Mouse (Mus musculus): ENCODE data around the gene Tdrkh. TPM values are rescaled to one million over a fixed set of nuclear protein-coding genes. Genes with fewer than 3 reads are reported as not detected.

Tdrkh gene
- 43.8 and 48.1 TPM in 2 replicates for polyA plus RNA-seq (2014; fragmentation: Nextera tagmentation; extraction: Ambion mirVana)

- H3K36me3 ChIP-seq (ENCODE audit: control insufficient read depth, insufficient read depth, low read length): no peaks in the 10 kb centered on the region
- WGBS: 8% methylated on average over 52 of the region's 52 CpGs
- DNase-seq (ENCODE audit: low spot score): peak; percentile 96
- H3K9ac ChIP-seq (ENCODE audit: low read length): peak within 1 kb of the TSS; percentile 54
- H3K4me3 ChIP-seq (ENCODE audit: low read depth, low read length): peak within 1 kb of the TSS; percentile 52
- peak within 1 kb of the TSS; percentile 85 for H3K4me2 ChIP-seq (ENCODE audit: low read depth)
- H3K9me3 ChIP-seq (ENCODE audit: control insufficient read depth, low read length): no peaks in the 10 kb centered on the region
- peak; percentile 99 for ATAC-seq (ENCODE audit: insufficient read depth, low FRiP score, low TSS enrichment)
- H3K27ac ChIP-seq (ENCODE audit: low read depth, low read length): peak within 1 kb of the TSS; percentile 34; the same call in 1 of the 2 replicates
- H3K27me3 ChIP-seq (ENCODE audit: control insufficient read depth, insufficient read depth, low read length): no peaks in the 10 kb centered on the region
- H3K4me1 ChIP-seq (ENCODE audit: control insufficient read depth, insufficient read depth, low read length): peaks cover 7% of the 10 kb centered on the region; the same call in 1 of the 2 replicates
Measured at GRCm38 (mm10) chr3:94413031-94413679, at the start of gene Tdrkh. TSS of gene Tdrkh (plus strand) at chr3:94413273.

- Histone ChIP-seq H3K27ac (ENCODE audit: low read depth, low read length) (no peak overlapping the region), H3K4me3 (ENCODE audit: low read depth, low read length) (peak overlapping the region; percentile 52), H3K36me3 (ENCODE audit: control insufficient read depth, insufficient read depth, low read length) (no peaks in the 10 kb centered on the region), H3K4me2 (ENCODE audit: low read depth) (peak overlapping the region; percentile 83), H3K4me1 (ENCODE audit: control insufficient read depth, insufficient read depth, low read length) (peaks cover 3% of the 10 kb centered on the region; the same call in 1 of the 2 replicates), H3K9ac (ENCODE audit: low read length) (peak overlapping the region; percentile 82), H3K27me3 (ENCODE audit: control insufficient read depth, insufficient read depth, low read length) (peaks cover 17% of the 10 kb centered on the region), H3K9me3 (ENCODE audit: control insufficient read depth, low read length) (no peaks in the 10 kb centered on the region)
- peak; percentile 76 for ATAC-seq (ENCODE audit: insufficient read depth, low FRiP score, low TSS enrichment)
- WGBS: 4% methylated on average over 97 of the region's 97 CpGs
- DNase-seq (ENCODE audit: low spot score): peak; percentile 74
Measured at GRCm38 (mm10) chr3:94363291-94364153, 49.6 kb upstream of the Tdrkh start.

GRCm38 (mm10) chr3:94364154-94364526, 48.9 kb upstream of the Tdrkh start:
- H3K4me2 ChIP-seq (ENCODE audit: low read depth): peak overlapping the region; percentile 83
- DNase-seq (ENCODE audit: low spot score): no peak
- peaks cover 17% of the 10 kb centered on the region for H3K27me3 ChIP-seq (ENCODE audit: control insufficient read depth, insufficient read depth, low read length)
- H3K9ac ChIP-seq (ENCODE audit: low read length): peak overlapping the region; percentile 82
- peaks cover 3% of the 10 kb centered on the region; the same call in 1 of the 2 replicates for H3K4me1 ChIP-seq (ENCODE audit: control insufficient read depth, insufficient read depth, low read length)
- peak overlapping the region; percentile 52 for H3K4me3 ChIP-seq (ENCODE audit: low read depth, low read length)
- 4% methylated on average over 19 of the region's 23 CpGs for WGBS
- H3K27ac ChIP-seq (ENCODE audit: low read depth, low read length): no peak overlapping the region
- H3K9me3 ChIP-seq (ENCODE audit: control insufficient read depth, low read length): no peaks in the 10 kb centered on the region
- ATAC-seq (ENCODE audit: insufficient read depth, low FRiP score, low TSS enrichment): peak; percentile 33; the same call in 1 of the 2 replicates
- no peaks in the 10 kb centered on the region for H3K36me3 ChIP-seq (ENCODE audit: control insufficient read depth, insufficient read depth, low read length)

GRCm38 (mm10) chr3:94366761-94367160, 46.3 kb upstream of the Tdrkh start:
- peak; percentile 33; the same call in 1 of the 2 replicates for ATAC-seq (ENCODE audit: insufficient read depth, low FRiP score, low TSS enrichment)
- H3K9ac ChIP-seq (ENCODE audit: low read length): no peak overlapping the region
- peaks cover 17% of the 10 kb centered on the region for H3K27me3 ChIP-seq (ENCODE audit: control insufficient read depth, insufficient read depth, low read length)
- H3K4me1 ChIP-seq (ENCODE audit: control insufficient read depth, insufficient read depth, low read length): peaks cover 3% of the 10 kb centered on the region; the same call in 1 of the 2 replicates
- H3K4me3 ChIP-seq (ENCODE audit: low read depth, low read length): no peak overlapping the region
- H3K9me3 ChIP-seq (ENCODE audit: control insufficient read depth, low read length): no peaks in the 10 kb centered on the region
- WGBS: 26% methylated on average over 3 of the region's 3 CpGs
- H3K4me2 ChIP-seq (ENCODE audit: low read depth): no peak overlapping the region
- H3K27ac ChIP-seq (ENCODE audit: low read depth, low read length): no peak overlapping the region
- no peaks in the 10 kb centered on the region for H3K36me3 ChIP-seq (ENCODE audit: control insufficient read depth, insufficient read depth, low read length)
- peak; percentile 83 for DNase-seq (ENCODE audit: low spot score)

- no peak for ATAC-seq (ENCODE audit: insufficient read depth, low FRiP score, low TSS enrichment)
- WGBS: 85% methylated on average over 6 of the region's 6 CpGs
Measured at GRCm38 (mm10) chr3:94367511-94367910, 45.6 kb upstream of the Tdrkh start.

GRCm38 (mm10) chr3:94368631-94369030, 44.4 kb upstream of the Tdrkh start:
- DNase-seq (ENCODE audit: low spot score): no peak
- no peak overlapping the region for H3K27ac ChIP-seq (ENCODE audit: low read depth, low read length)
- ATAC-seq (ENCODE audit: insufficient read depth, low FRiP score, low TSS enrichment): no peak
- H3K9me3 ChIP-seq (ENCODE audit: control insufficient read depth, low read length): no peaks in the 10 kb centered on the region
- peaks cover 9% of the 10 kb centered on the region; the same call in 1 of the 2 replicates for H3K27me3 ChIP-seq (ENCODE audit: control insufficient read depth, insufficient read depth, low read length)
- no peak overlapping the region for H3K4me3 ChIP-seq (ENCODE audit: low read depth, low read length)
- no peaks in the 10 kb centered on the region for H3K36me3 ChIP-seq (ENCODE audit: control insufficient read depth, insufficient read depth, low read length)
- whole genome bisulfite sequencing: 68% methylated on average over 6 of the region's 6 CpGs
- peaks cover 5% of the 10 kb centered on the region for H3K4me1 ChIP-seq (ENCODE audit: control insufficient read depth, insufficient read depth, low read length)
- H3K9ac ChIP-seq (ENCODE audit: low read length): no peak overlapping the region
- H3K4me2 ChIP-seq (ENCODE audit: low read depth): no peak overlapping the region

More at GRCm38 (mm10) chr3:94367511-94367910, 45.6 kb upstream of the Tdrkh start:
- H3K27ac ChIP-seq (ENCODE audit: low read depth, low read length): no peak overlapping the region
- no peak overlapping the region for H3K4me3 ChIP-seq (ENCODE audit: low read depth, low read length)
- H3K27me3 ChIP-seq (ENCODE audit: control insufficient read depth, insufficient read depth, low read length): peaks cover 17% of the 10 kb centered on the region
- H3K9me3 ChIP-seq (ENCODE audit: control insufficient read depth, low read length): no peaks in the 10 kb centered on the region
- H3K9ac ChIP-seq (ENCODE audit: low read length): no peak overlapping the region
- H3K36me3 ChIP-seq (ENCODE audit: control insufficient read depth, insufficient read depth, low read length): no peaks in the 10 kb centered on the region
- DNase-seq (ENCODE audit: low spot score): no peak
- no peaks in the 10 kb centered on the region; the same call in 1 of the 2 replicates for H3K4me1 ChIP-seq (ENCODE audit: control insufficient read depth, insufficient read depth, low read length)
- H3K4me2 ChIP-seq (ENCODE audit: low read depth): no peak overlapping the region

GRCm38 (mm10) chr3:94369709-94370108, 43.4 kb upstream of the Tdrkh start:
- Histone ChIP-seq H3K9ac (ENCODE audit: low read length) (no peak overlapping the region), H3K36me3 (ENCODE audit: control insufficient read depth, insufficient read depth, low read length) (no peaks in the 10 kb centered on the region), H3K4me2 (ENCODE audit: low read depth) (no peak overlapping the region), H3K9me3 (ENCODE audit: control insufficient read depth, low read length) (no peaks in the 10 kb centered on the region), H3K4me1 (ENCODE audit: control insufficient read depth, insufficient read depth, low read length) (peaks cover 5% of the 10 kb centered on the region), H3K27ac (ENCODE audit: low read depth, low read length) (no peak overlapping the region), H3K27me3 (ENCODE audit: control insufficient read depth, insufficient read depth, low read length) (0 out of 2 replicates have a peak, but pooled peaks cover 5% of the 10 kb centered on the region), H3K4me3 (ENCODE audit: low read depth, low read length) (no peak overlapping the region)
- WGBS: 73% methylated on average over 2 of the region's 2 CpGs
- ATAC-seq (ENCODE audit: insufficient read depth, low FRiP score, low TSS enrichment) (no peak), DNase-seq (ENCODE audit: low spot score) (no peak)

GRCm38 (mm10) chr3:94371637-94372036, 41.4 kb upstream of the Tdrkh start:
- Histone ChIP-seq H3K9ac (ENCODE audit: low read length) (no peak overlapping the region), H3K27ac (ENCODE audit: low read depth, low read length) (no peak overlapping the region), H3K4me2 (ENCODE audit: low read depth) (no peak overlapping the region), H3K4me3 (ENCODE audit: low read depth, low read length) (no peak overlapping the region), H3K4me1 (ENCODE audit: control insufficient read depth, insufficient read depth, low read length) (peaks cover 5% of the 10 kb centered on the region), H3K27me3 (ENCODE audit: control insufficient read depth, insufficient read depth, low read length) (no peaks in the 10 kb centered on the region), H3K9me3 (ENCODE audit: control insufficient read depth, low read length) (no peaks in the 10 kb centered on the region), H3K36me3 (ENCODE audit: control insufficient read depth, insufficient read depth, low read length) (no peaks in the 10 kb centered on the region)
- WGBS: 5% methylated on average over 11 of the region's 11 CpGs
- DNase-seq (ENCODE audit: low spot score): no peak
- ATAC-seq (ENCODE audit: insufficient read depth, low FRiP score, low TSS enrichment): no peak

Measured in neural tube, embryonic 11.5 days (tissue).